Mouse (Mus musculus) heart, adult 2 months (tissue): Measurements from ENCODE around the gene Gon7.

ENCODE experiments used
- CTCF ChIP-seq: fragments of 200-600 bp; IDR thresholded peaks from 2 replicates; pipeline ENCODE4 v1.8.1; 2022; ENCODE audit warnings: antibody characterized with exemption, mild to moderate bottlenecking, moderate library complexity
- EP300 ChIP-seq: fragments of 200-500 bp; IDR thresholded peaks from 2 replicates; pipeline ENCODE4 v1.6.1; 2011; ENCODE audit warnings: low read depth, low read length, control low read depth; ENCODE audit not compliant: insufficient read depth

- no peak for TF ChIP-seq CTCF
- TF ChIP-seq EP300: no peak
Observed at GRCm38 (mm10) chr12:102739096-102739495, 18.5 kb downstream of the Gon7 start.
